In the genomic region with DNA sequence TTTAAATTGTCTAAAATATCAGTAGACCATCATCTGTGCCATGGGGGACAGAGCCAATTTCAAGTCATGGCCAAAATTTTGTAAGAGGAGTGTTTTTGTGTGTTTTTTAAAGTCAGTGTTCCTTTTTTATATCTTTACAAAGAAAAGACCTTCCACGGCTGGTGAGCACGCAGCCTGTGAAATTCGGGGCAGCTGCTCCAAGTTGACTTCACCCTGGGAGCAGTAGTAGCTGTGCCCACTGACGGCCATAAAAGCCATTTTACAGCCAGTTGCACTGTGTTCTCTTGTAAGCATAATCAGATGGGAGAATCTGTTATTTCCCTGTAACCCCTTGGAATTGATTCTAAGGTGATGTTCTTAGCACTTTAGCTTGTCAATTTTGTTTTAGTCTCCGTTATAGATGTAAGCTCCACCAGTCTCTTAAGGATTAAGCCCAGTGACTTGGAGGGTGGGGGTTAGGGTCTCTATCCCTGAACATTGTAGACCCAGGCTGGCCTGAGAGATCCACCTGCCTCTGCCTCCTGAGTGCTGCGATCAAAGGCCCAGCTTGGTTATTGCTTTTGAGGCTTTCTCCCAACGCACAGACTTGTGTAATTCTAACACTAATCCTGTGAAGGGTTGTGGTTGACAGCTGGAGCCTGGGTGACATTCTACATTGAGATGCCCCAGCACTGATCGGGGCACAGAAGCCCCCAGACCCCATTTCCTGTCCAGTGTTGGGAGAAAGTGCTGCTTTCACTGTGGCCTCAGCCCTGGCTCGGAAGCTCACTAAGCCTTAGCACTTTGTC, we compare ENCODE assay signal across 7 mouse cellular contexts. TPM values are rescaled to one million over a fixed set of nuclear protein-coding genes. Genes with fewer than 3 reads are reported as not detected.
DNase-seq lines count a peak whose midpoint lies in the region; ATAC-seq and TF ChIP-seq lines count a peak whose summit lies in the region.

No protein-coding gene starts in this region.

- peak; percentile 51 for TF ChIP-seq EP300 in stomach, postnatal 0 days (optimal IDR thresholded peaks at IDR 0.05)

- WGBS in neural tube, embryonic 11.5 days, result 82% methylated on average over 9 of the region's 9 CpGs
- 71% methylated on average over 9 of the region's 9 CpGs for WGBS in heart, embryonic 13.5 days
- 75% methylated on average over 9 of the region's 9 CpGs for WGBS in limb, embryonic 14.5 days
- 52% methylated on average over 9 of the region's 9 CpGs for WGBS in stomach, postnatal 0 days

- no peak overlapping the region for H3K9ac ChIP-seq in neural tube, embryonic 11.5 days (ENCODE audit: low read length)
- H3K9ac ChIP-seq in heart, embryonic 13.5 days, result peak overlapping the region; percentile 100
- H3K9ac ChIP-seq in limb, embryonic 14.5 days (ENCODE audit: low read depth, low read length, severe bottlenecking), result no peak overlapping the region
- peak overlapping the region; percentile 100 for H3K9ac ChIP-seq in stomach, postnatal 0 days (ENCODE audit: low read length)

- peaks cover 20% of the 10 kb centered on the region for H3K4me1 ChIP-seq in neural tube, embryonic 11.5 days (ENCODE audit: control insufficient read depth, insufficient read depth, low read length)
- peaks cover 51% of the 10 kb centered on the region for H3K4me1 ChIP-seq in heart, embryonic 13.5 days
- H3K4me1 ChIP-seq in limb, embryonic 14.5 days (ENCODE audit: control insufficient read depth, insufficient read depth, low read length), result peaks cover 37% of the 10 kb centered on the region
- H3K4me1 ChIP-seq in stomach, postnatal 0 days (replicated peaks; ENCODE audit: control insufficient read depth, insufficient read depth), result 0 out of 2 replicates have a peak, but pooled peaks cover 3% of the 10 kb centered on the region

- H3K9me3 ChIP-seq in neural tube, embryonic 11.5 days (ENCODE audit: control insufficient read depth, low read length), result no peaks in the 10 kb centered on the region
- H3K9me3 ChIP-seq in heart, embryonic 13.5 days, result no peaks in the 10 kb centered on the region
- no peaks in the 10 kb centered on the region for H3K9me3 ChIP-seq in limb, embryonic 14.5 days (ENCODE audit: control insufficient read depth, low read length)
- no peaks in the 10 kb centered on the region for H3K9me3 ChIP-seq in stomach, postnatal 0 days (ENCODE audit: control insufficient read depth, low read length)

- H3K36me3 ChIP-seq in neural tube, embryonic 11.5 days (ENCODE audit: control insufficient read depth, insufficient read depth, low read length), result peaks cover 6% of the 10 kb centered on the region
- peaks cover 32% of the 10 kb centered on the region for H3K36me3 ChIP-seq in heart, embryonic 13.5 days
- peaks cover 25% of the 10 kb centered on the region for H3K36me3 ChIP-seq in limb, embryonic 14.5 days (ENCODE audit: control insufficient read depth, insufficient read depth, low read length)
- H3K36me3 ChIP-seq in stomach, postnatal 0 days (ENCODE audit: control insufficient read depth, insufficient read depth, low read length), result peaks cover 23% of the 10 kb centered on the region

- no peak for DNase-seq in neural tube, embryonic 11.5 days (ENCODE audit: low spot score)
- no peak for DNase-seq in neural tube, embryonic 10.5 days (ENCODE audit: extremely low spot score, low spot score)
- DNase-seq in limb, embryonic 14.5 days (ENCODE audit: low spot score), result no peak
- peak; percentile 43 for DNase-seq in stomach, postnatal 0 days (ENCODE audit: low spot score)
- no peak for DNase-seq in right cerebral cortex, postnatal 14 days
- DNase-seq in layer of hippocampus, adult 18-20 months (ENCODE audit: low spot score in 2 of 2), result no peak

- no peak for TF ChIP-seq CTCF in stomach, postnatal 0 days (IDR thresholded peaks at IDR 0.05; ENCODE audit: low read depth)

- H3K4me3 ChIP-seq in neural tube, embryonic 11.5 days (ENCODE audit: low read depth, low read length), result no peak overlapping the region; the same call in 1 of the 2 replicates
- peak overlapping the region; percentile 96 for H3K4me3 ChIP-seq in heart, embryonic 13.5 days
- peak overlapping the region; percentile 60 for H3K4me3 ChIP-seq in limb, embryonic 14.5 days (replicated peaks; ENCODE audit: low read length)
- H3K4me3 ChIP-seq in stomach, postnatal 0 days (ENCODE audit: low read depth, low read length), result peak overlapping the region; percentile 93

- H3K27ac ChIP-seq in neural tube, embryonic 11.5 days (ENCODE audit: low read depth, low read length), result no peak overlapping the region
- peak overlapping the region; percentile 99 for H3K27ac ChIP-seq in heart, embryonic 13.5 days (replicated peaks)
- H3K27ac ChIP-seq in limb, embryonic 14.5 days (replicated peaks; ENCODE audit: low read depth, low read length), result 0 out of 2 replicates have a peak overlapping the region, but pooled peaks have one; percentile 38
- H3K27ac ChIP-seq in stomach, postnatal 0 days (replicated peaks), result peak overlapping the region; percentile 99

- no peaks in the 10 kb centered on the region for H3K27me3 ChIP-seq in neural tube, embryonic 11.5 days (ENCODE audit: control insufficient read depth, insufficient read depth, low read length)
- H3K27me3 ChIP-seq in heart, embryonic 13.5 days (replicated peaks), result no peaks in the 10 kb centered on the region
- no peaks in the 10 kb centered on the region for H3K27me3 ChIP-seq in limb, embryonic 14.5 days (ENCODE audit: control insufficient read depth, insufficient read depth, low read length)
- H3K27me3 ChIP-seq in stomach, postnatal 0 days (ENCODE audit: control insufficient read depth, insufficient read depth, low read length), result no peaks in the 10 kb centered on the region

- 0 out of 2 replicates have a peak overlapping the region, but pooled peaks have one; percentile 8 for H3K4me2 ChIP-seq in neural tube, embryonic 11.5 days (ENCODE audit: low read depth)
- peak overlapping the region; percentile 93 for H3K4me2 ChIP-seq in heart, embryonic 13.5 days
- peak overlapping the region; percentile 79 for H3K4me2 ChIP-seq in limb, embryonic 14.5 days (replicated peaks; ENCODE audit: low read depth, low read length, severe bottlenecking)
- peak overlapping the region; percentile 78 for H3K4me2 ChIP-seq in stomach, postnatal 0 days (replicated peaks; ENCODE audit: low read depth)

- TF ChIP-seq POLR2A in limb, embryonic 14.5 days (IDR thresholded peaks at IDR 0.05; ENCODE audit: borderline replicate concordance, extremely low read depth, insufficient read depth, insufficient read length), result no peak

- ATAC-seq in neural tube, embryonic 11.5 days (ENCODE audit: insufficient read depth, low FRiP score, low TSS enrichment), result no peak
- ATAC-seq in heart, embryonic 13.5 days (ENCODE audit: extremely low read depth, insufficient number of reproducible peaks, low FRiP score, low TSS enrichment), result no peak
- no peak for ATAC-seq in limb, embryonic 14.5 days (ENCODE audit: low FRiP score, low read depth)
- ATAC-seq in stomach, postnatal 0 days (ENCODE audit: low FRiP score, low TSS enrichment), result no peak

RNA-seq across cellular contexts. Expression of a gene that starts 3.3 kb away (rescaled TPM):
- polyA plus RNA-seq in neural tube, embryonic 11.5 days (2014; fragmentation: Nextera tagmentation; extraction: Ambion mirVana), result 50.4 and 62.7 TPM in 2 replicates
- 156 and 165 TPM in 2 replicates for polyA plus RNA-seq in heart, embryonic 13.5 days (2015; fragmentation: Nextera tagmentation; extraction: Ambion mirVana)
- polyA plus RNA-seq in limb, embryonic 14.5 days (2012; rRNA removed), result 211 and 272 TPM in 2 replicates
- 167 and 172 TPM in 2 replicates for polyA plus RNA-seq in limb, embryonic 14.5 days (2014; fragmentation: Nextera tagmentation; extraction: Ambion mirVana)
- 273 and 276 TPM in 2 replicates for polyA plus RNA-seq in stomach, postnatal 0 days (2015; fragmentation: Nextera tagmentation; extraction: Ambion mirVana)
- 10 to 100 TPM; 28.1 to 34.8 TPM for total RNA-seq in layer of hippocampus, adult 18-20 months (2021)

RNA-seq across cellular contexts. Expression of a gene that starts 15.7 kb away (rescaled TPM):
- polyA plus RNA-seq in neural tube, embryonic 11.5 days (2014; fragmentation: Nextera tagmentation; extraction: Ambion mirVana), result 0.46 and 0.49 TPM in 2 replicates
- polyA plus RNA-seq in heart, embryonic 13.5 days (2015; fragmentation: Nextera tagmentation; extraction: Ambion mirVana), result 1.6 and 1.7 TPM in 2 replicates
- polyA plus RNA-seq in limb, embryonic 14.5 days (2012; rRNA removed), result 0.19 TPM in 1 of 2 replicates, not detected in the other
- 0.37 and 1.3 TPM in 2 replicates for polyA plus RNA-seq in limb, embryonic 14.5 days (2014; fragmentation: Nextera tagmentation; extraction: Ambion mirVana)
- 0.18 and 0.46 TPM in 2 replicates for polyA plus RNA-seq in stomach, postnatal 0 days (2015; fragmentation: Nextera tagmentation; extraction: Ambion mirVana)
- total RNA-seq in layer of hippocampus, adult 18-20 months (2021), result not detected

RNA-seq across cellular contexts. Expression of a gene that starts 32.9 kb away (rescaled TPM):
- 12.8 and 15.8 TPM in 2 replicates for polyA plus RNA-seq in neural tube, embryonic 11.5 days (2014; fragmentation: Nextera tagmentation; extraction: Ambion mirVana)
- polyA plus RNA-seq in heart, embryonic 13.5 days (2015; fragmentation: Nextera tagmentation; extraction: Ambion mirVana), result 33.5 and 36.1 TPM in 2 replicates
- polyA plus RNA-seq in limb, embryonic 14.5 days (2012; rRNA removed), result 36.5 and 51.7 TPM in 2 replicates
- 11.9 and 15.3 TPM in 2 replicates for polyA plus RNA-seq in limb, embryonic 14.5 days (2014; fragmentation: Nextera tagmentation; extraction: Ambion mirVana)
- 16.1 and 20.1 TPM in 2 replicates for polyA plus RNA-seq in stomach, postnatal 0 days (2015; fragmentation: Nextera tagmentation; extraction: Ambion mirVana)
- total RNA-seq in layer of hippocampus, adult 18-20 months (2021), result 10 to 100 TPM; 28.7 to 31.6 TPM

RNA-seq across cellular contexts. Expression of a gene that starts 35.4 kb away (rescaled TPM):
- 2.8 and 3.6 TPM in 2 replicates for polyA plus RNA-seq in neural tube, embryonic 11.5 days (2014; fragmentation: Nextera tagmentation; extraction: Ambion mirVana)
- polyA plus RNA-seq in heart, embryonic 13.5 days (2015; fragmentation: Nextera tagmentation; extraction: Ambion mirVana), result 6.5 and 8.1 TPM in 2 replicates
- 1.8 and 2.7 TPM in 2 replicates for polyA plus RNA-seq in limb, embryonic 14.5 days (2012; rRNA removed)
- 2.7 TPM in 2 replicates for polyA plus RNA-seq in limb, embryonic 14.5 days (2014; fragmentation: Nextera tagmentation; extraction: Ambion mirVana)
- 1.3 TPM in 2 replicates for polyA plus RNA-seq in stomach, postnatal 0 days (2015; fragmentation: Nextera tagmentation; extraction: Ambion mirVana)
- total RNA-seq in layer of hippocampus, adult 18-20 months (2021), result 10 to 100 TPM; 55.7 to 56.8 TPM

RNA-seq across cellular contexts. Expression of a gene that starts 36.1 kb away (rescaled TPM):
- 3.1 and 3.6 TPM in 2 replicates for polyA plus RNA-seq in neural tube, embryonic 11.5 days (2014; fragmentation: Nextera tagmentation; extraction: Ambion mirVana)
- polyA plus RNA-seq in heart, embryonic 13.5 days (2015; fragmentation: Nextera tagmentation; extraction: Ambion mirVana), result 7.4 and 7.5 TPM in 2 replicates
- polyA plus RNA-seq in limb, embryonic 14.5 days (2012; rRNA removed), result 21.4 and 26.7 TPM in 2 replicates
- polyA plus RNA-seq in limb, embryonic 14.5 days (2014; fragmentation: Nextera tagmentation; extraction: Ambion mirVana), result 14.6 and 20.5 TPM in 2 replicates
- 0.10 and 0.28 TPM in 2 replicates for polyA plus RNA-seq in stomach, postnatal 0 days (2015; fragmentation: Nextera tagmentation; extraction: Ambion mirVana)
- under 1 TPM; 0.25 to 0.30 TPM for total RNA-seq in layer of hippocampus, adult 18-20 months (2021)

Comparison
In these comparisons a context has a peak if more than half of its experiments do, and no peak if none do; other contexts are left out.
1. H3K4me2 ChIP-seq: peak in every context shown above with its lines; median percentile 93 in heart, embryonic 13.5 days; 79 in limb, embryonic 14.5 days; 78 in stomach, postnatal 0 days; 8 in neural tube, embryonic 11.5 days.
2. H3K9ac ChIP-seq: peak in heart, embryonic 13.5 days (single experiment) and stomach, postnatal 0 days (single experiment); none in neural tube, embryonic 11.5 days (single experiment) and limb, embryonic 14.5 days (single experiment).